Mouse (Mus musculus) cerebellum, adult 11-12 months (tissue): Measurements from ENCODE around the gene Nbeal1.

Experiments
- DNase-seq: peaks from one replicate; pipeline ENCODE4 v3.0.0; 2022

The Nbeal1 gene

DNA sequence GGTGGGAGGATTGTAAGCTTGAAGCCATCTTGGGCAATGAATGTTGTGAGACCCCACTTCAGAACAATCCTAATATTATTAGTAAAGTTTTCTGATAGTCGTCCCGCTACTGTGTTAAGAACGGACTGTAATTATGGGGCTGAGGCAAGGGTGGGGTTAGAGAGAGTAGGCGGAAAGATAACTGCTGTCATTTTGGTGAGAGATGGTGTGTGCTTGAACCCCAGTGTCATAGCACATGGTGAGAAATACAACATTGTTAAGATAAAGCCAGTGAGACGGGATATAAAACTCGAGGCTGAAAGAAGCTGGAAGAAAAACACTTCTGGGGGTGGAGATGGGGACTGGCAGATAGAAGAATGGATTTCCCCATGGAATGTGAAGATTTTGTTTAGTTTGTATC, 164.3 kb downstream of the Nbeal1 start:
- DNase-seq, result no peak

DNA sequence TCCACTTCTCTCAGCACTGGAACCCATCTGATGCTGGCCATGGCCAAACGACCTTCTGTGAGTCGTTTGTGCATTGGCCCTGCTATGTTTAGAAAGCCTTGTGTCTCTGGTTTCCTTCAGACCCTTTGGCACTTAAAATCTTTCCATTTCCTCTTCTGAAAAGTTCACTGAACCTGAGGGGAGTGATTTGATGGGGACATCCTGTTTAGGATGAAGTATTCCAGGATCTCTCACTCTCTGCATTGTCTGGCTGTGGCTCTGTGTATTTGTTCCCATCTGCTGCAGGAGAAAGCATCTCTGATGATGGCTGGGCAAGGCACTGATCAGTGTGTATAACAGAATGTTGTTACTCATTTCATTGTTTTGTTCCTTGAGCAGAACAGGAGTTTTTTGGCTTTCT, 165.3 kb downstream of the Nbeal1 start:
- DNase-seq, result no peak

DNA sequence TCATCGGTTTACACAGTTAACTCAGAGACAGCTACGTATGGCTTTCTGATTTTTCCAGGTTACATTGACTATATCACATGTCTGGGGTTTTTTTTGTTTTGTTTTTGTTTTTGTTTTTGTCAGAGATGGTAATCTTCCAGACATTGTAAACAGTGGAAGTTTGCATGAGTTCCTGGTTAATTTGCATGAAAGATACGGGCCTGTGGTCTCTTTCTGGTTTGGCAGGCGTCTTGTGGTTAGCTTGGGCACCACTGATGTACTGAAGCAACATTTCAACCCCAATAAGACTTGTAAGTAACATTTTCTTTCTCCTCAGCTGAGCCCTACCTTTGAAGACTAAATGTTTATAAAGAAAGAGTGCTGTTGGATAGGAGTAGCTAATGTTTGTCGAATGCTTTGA, 172.4 kb downstream of the Nbeal1 start:
- DNase-seq, result no peak

DNA sequence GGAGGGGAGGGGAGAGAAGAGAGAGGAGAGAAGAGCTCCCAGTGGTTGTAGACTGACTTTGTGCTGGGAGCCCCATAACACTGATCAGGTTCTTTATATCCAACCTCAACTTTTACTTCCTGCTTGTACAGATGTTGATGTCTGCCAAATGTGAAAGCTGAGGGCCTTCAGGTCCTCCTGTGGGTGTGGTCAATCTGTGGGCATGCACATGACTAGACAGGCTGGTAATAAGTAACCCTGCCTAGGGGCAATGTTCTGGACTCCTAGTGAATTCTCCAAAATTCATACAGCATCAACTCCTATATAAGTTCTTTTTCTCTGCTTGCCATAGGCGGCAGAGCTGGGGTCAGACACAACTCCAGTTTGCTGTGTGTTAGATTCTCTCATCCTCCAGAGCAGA, 181.2 kb downstream of the Nbeal1 start:
- no peak for DNase-seq

DNA sequence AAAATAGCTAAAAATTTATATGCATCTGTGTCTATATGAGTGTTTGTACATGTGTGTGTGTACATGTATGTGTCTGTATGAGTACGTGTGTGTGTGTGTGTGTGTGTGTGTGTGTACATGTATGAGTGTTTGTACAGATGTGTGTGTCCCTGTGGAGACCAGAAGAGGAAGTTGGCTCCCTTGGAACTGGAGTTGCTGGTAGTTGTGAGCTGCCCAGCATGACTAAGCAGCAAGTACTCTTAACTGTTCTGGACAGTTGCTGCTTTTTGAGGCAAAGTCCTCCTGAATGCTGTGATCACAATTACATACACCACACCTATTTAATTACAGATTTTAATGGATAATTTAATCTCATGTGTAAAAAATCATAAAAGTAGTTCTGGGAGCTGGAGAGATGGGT, 196.2 kb downstream of the Nbeal1 start:
- DNase-seq, result no peak

DNA sequence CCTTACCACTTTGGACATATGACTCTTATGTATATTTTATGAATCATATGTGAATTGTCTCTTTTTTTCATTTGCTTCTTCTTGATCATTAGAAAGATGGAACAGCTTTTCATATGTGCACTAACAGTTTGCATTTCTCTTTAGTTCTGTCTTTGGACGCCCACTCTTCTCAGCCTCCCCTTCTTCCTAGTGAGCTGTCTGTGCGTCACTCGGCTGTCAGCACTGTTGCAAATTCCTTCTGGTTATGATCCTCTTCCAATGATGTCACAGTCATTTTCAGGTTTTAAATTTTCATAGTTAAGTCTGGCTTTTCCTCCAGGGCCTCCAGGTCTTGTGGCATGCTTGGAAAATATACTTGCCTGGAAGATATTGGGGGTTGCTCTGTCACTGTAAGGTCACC, 201.5 kb downstream of the Nbeal1 start:
- no peak for DNase-seq
